ENCODE assay signal across 8 mouse cellular contexts in genomic region chr11:81152021-81152385, GRCm38 (mm10).
DNase-seq lines count a peak whose midpoint lies in the region; ATAC-seq and TF ChIP-seq lines count a peak whose summit lies in the region.

No protein-coding gene starts in this region.

- H3K36me3 ChIP-seq in lung, embryonic 16.5 days (ENCODE audit: control insufficient read depth, insufficient read depth, low read length), result no peaks in the 10 kb centered on the region
- no peaks in the 10 kb centered on the region for H3K36me3 ChIP-seq in forebrain, embryonic 16.5 days (ENCODE audit: control insufficient read depth, insufficient read depth)
- no peaks in the 10 kb centered on the region for H3K36me3 ChIP-seq in hindbrain, postnatal 0 days (ENCODE audit: insufficient read depth, low read length)
- H3K36me3 ChIP-seq in limb, embryonic 12.5 days, result no peaks in the 10 kb centered on the region
- no peaks in the 10 kb centered on the region for H3K36me3 ChIP-seq in neural tube, embryonic 15.5 days

- peak overlapping the region; percentile 54 for H3K9ac ChIP-seq in lung, embryonic 16.5 days (ENCODE audit: low read length)
- peak overlapping the region; percentile 68 for H3K9ac ChIP-seq in forebrain, embryonic 16.5 days (replicated peaks; ENCODE audit: low read depth, low read length)
- H3K9ac ChIP-seq in hindbrain, postnatal 0 days (replicated peaks; ENCODE audit: low read length), result peak overlapping the region; percentile 76
- H3K9ac ChIP-seq in limb, embryonic 12.5 days (replicated peaks), result peak overlapping the region; percentile 57
- H3K9ac ChIP-seq in neural tube, embryonic 15.5 days (replicated peaks), result peak overlapping the region; percentile 74

- H3K27ac ChIP-seq in lung, embryonic 16.5 days (ENCODE audit: low read length), result no peak overlapping the region
- H3K27ac ChIP-seq in forebrain, embryonic 16.5 days (ENCODE audit: low read length), result no peak overlapping the region
- peak overlapping the region; percentile 76 for H3K27ac ChIP-seq in hindbrain, postnatal 0 days
- H3K27ac ChIP-seq in limb, embryonic 12.5 days, result no peak overlapping the region
- peak overlapping the region; percentile 86 for H3K27ac ChIP-seq in neural tube, embryonic 15.5 days (replicated peaks)

- TF ChIP-seq CTCF in lung, adult 2 months (IDR thresholded peaks at IDR 0.05; ENCODE audit: insufficient read depth, low read length), result no peak
- TF ChIP-seq CTCF in hindbrain, postnatal 0 days (IDR thresholded peaks at IDR 0.05; ENCODE audit: low read depth), result peak; percentile 45

- no peaks in the 10 kb centered on the region for H3K9me3 ChIP-seq in lung, embryonic 16.5 days (ENCODE audit: control insufficient read depth, low read length)
- H3K9me3 ChIP-seq in forebrain, embryonic 16.5 days (ENCODE audit: control insufficient read depth, low read length), result no peaks in the 10 kb centered on the region
- no peaks in the 10 kb centered on the region for H3K9me3 ChIP-seq in hindbrain, postnatal 0 days (ENCODE audit: low read length)
- H3K9me3 ChIP-seq in limb, embryonic 12.5 days, result no peaks in the 10 kb centered on the region
- H3K9me3 ChIP-seq in neural tube, embryonic 15.5 days (replicated peaks), result no peaks in the 10 kb centered on the region

- peak overlapping the region; percentile 54 for H3K4me3 ChIP-seq in lung, embryonic 16.5 days (ENCODE audit: low read length)
- no peak overlapping the region for H3K4me3 ChIP-seq in lung, adult 2 months (replicated peaks; ENCODE audit: extremely low read depth, low read depth, low read length)
- H3K4me3 ChIP-seq in forebrain, embryonic 16.5 days (replicated peaks; ENCODE audit: low read length), result peak overlapping the region; percentile 66
- peak overlapping the region; percentile 65 for H3K4me3 ChIP-seq in hindbrain, postnatal 0 days (ENCODE audit: low read length)
- peak overlapping the region; percentile 58 for H3K4me3 ChIP-seq in limb, embryonic 12.5 days (replicated peaks)
- H3K4me3 ChIP-seq in neural tube, embryonic 15.5 days (replicated peaks), result peak overlapping the region; percentile 62

- DNase-seq in lung, adult 2 months, result no peak
- peak; percentile 39 for DNase-seq in cerebellum, adult 8-10 months
- peak; percentile 76 for DNase-seq in hindbrain, postnatal 0 days (ENCODE audit: low spot score)

- peak overlapping the region; percentile 90 for H3K4me2 ChIP-seq in lung, embryonic 16.5 days (ENCODE audit: low read depth, low read length)
- peak overlapping the region; percentile 98 for H3K4me2 ChIP-seq in forebrain, embryonic 16.5 days (ENCODE audit: low read length)
- peak overlapping the region; percentile 94 for H3K4me2 ChIP-seq in hindbrain, postnatal 0 days (ENCODE audit: low read depth, low read length)
- peak overlapping the region; percentile 98 for H3K4me2 ChIP-seq in limb, embryonic 12.5 days
- peak overlapping the region; percentile 96 for H3K4me2 ChIP-seq in neural tube, embryonic 15.5 days

- H3K27me3 ChIP-seq in lung, embryonic 16.5 days (ENCODE audit: control insufficient read depth, insufficient read depth, low read depth, low read length), result peaks cover 65% of the 10 kb centered on the region
- H3K27me3 ChIP-seq in forebrain, embryonic 16.5 days (replicated peaks; ENCODE audit: control insufficient read depth, insufficient read depth, low read length), result peaks cover 15% of the 10 kb centered on the region
- H3K27me3 ChIP-seq in hindbrain, postnatal 0 days (ENCODE audit: insufficient read depth, low read length), result 0 out of 2 replicates have a peak, but pooled peaks cover 10% of the 10 kb centered on the region
- peaks cover 82% of the 10 kb centered on the region for H3K27me3 ChIP-seq in limb, embryonic 12.5 days
- peaks cover 19% of the 10 kb centered on the region for H3K27me3 ChIP-seq in neural tube, embryonic 15.5 days (replicated peaks)

- peaks cover 14% of the 10 kb centered on the region for H3K4me1 ChIP-seq in lung, embryonic 16.5 days (replicated peaks; ENCODE audit: control insufficient read depth, insufficient read depth, low read length)
- H3K4me1 ChIP-seq in lung, adult 2 months (ENCODE audit: control insufficient read depth, insufficient read depth, low read length), result peaks cover 2% of the 10 kb centered on the region; the same call in 1 of the 2 replicates
- H3K4me1 ChIP-seq in forebrain, embryonic 16.5 days (replicated peaks; ENCODE audit: control insufficient read depth, insufficient read depth, low read length), result peaks cover 30% of the 10 kb centered on the region
- peaks cover 8% of the 10 kb centered on the region; the same call in 1 of the 2 replicates for H3K4me1 ChIP-seq in hindbrain, postnatal 0 days (ENCODE audit: insufficient read depth, low read length)
- H3K4me1 ChIP-seq in limb, embryonic 12.5 days (replicated peaks), result peaks cover 37% of the 10 kb centered on the region
- H3K4me1 ChIP-seq in neural tube, embryonic 15.5 days, result peaks cover 54% of the 10 kb centered on the region

- TF ChIP-seq POLR2A in lung, adult 2 months (IDR thresholded peaks at IDR 0.05; ENCODE audit: borderline replicate concordance, extremely low read depth, low read depth, low read length), result no peak

- under 1% methylated on average over 42 of the region's 42 CpGs for WGBS in lung, embryonic 16.5 days
- 2% methylated on average over 42 of the region's 42 CpGs for WGBS in lung, adult 2 months
- 1% methylated on average over 37 of the region's 42 CpGs for WGBS in forebrain, embryonic 16.5 days
- under 1% methylated on average over 42 of the region's 42 CpGs for WGBS in hindbrain, postnatal 0 days
- WGBS in limb, embryonic 12.5 days, result under 1% methylated on average over 35 of the region's 42 CpGs
- under 1% methylated on average over 41 of the region's 42 CpGs for WGBS in neural tube, embryonic 15.5 days

- ATAC-seq in lung, embryonic 16.5 days (ENCODE audit: low read depth), result peak; percentile 41; the same call in 1 of the 2 replicates
- ATAC-seq in forebrain, embryonic 16.5 days, result peak; percentile 26
- ATAC-seq in hindbrain, postnatal 0 days, result peak; percentile 25; the same call in 1 of the 2 replicates
- ATAC-seq in limb, embryonic 12.5 days (ENCODE audit: insufficient number of reproducible peaks, insufficient read depth, low FRiP score, low TSS enrichment, low read depth), result no peak
- ATAC-seq in neural tube, embryonic 15.5 days (ENCODE audit: low FRiP score), result peak; percentile 51; the same call in 1 of the 2 replicates
- ATAC-seq in monocyte, adult 5-6 weeks (replicated peaks; ENCODE audit: insufficient number of reproducible peaks, low FRiP score, low TSS enrichment, poor library complexity, severe bottlenecking), result no peak

Comparison
In these comparisons a context has a peak if more than half of its experiments do, and no peak if none do; other contexts are left out.
1. ATAC-seq: peak in lung, embryonic 16.5 days (single experiment), forebrain, embryonic 16.5 days (single experiment), hindbrain, postnatal 0 days (single experiment) and neural tube, embryonic 15.5 days (single experiment); none in limb, embryonic 12.5 days (single experiment) and monocyte, adult 5-6 weeks (single experiment).
2. H3K27ac ChIP-seq: peak in hindbrain, postnatal 0 days (single experiment) and neural tube, embryonic 15.5 days (single experiment); none in lung, embryonic 16.5 days (single experiment), forebrain, embryonic 16.5 days (single experiment) and limb, embryonic 12.5 days (single experiment).
3. Peak in every context shown above with its lines, with median percentiles within 50 percentile points of each other: H3K4me2 ChIP-seq and H3K9ac ChIP-seq.